Mouse (Mus musculus): ENCODE measurements around the gene Serpine1. TPM values are rescaled to one million over a fixed set of nuclear protein-coding genes. Genes with fewer than 3 reads are reported as not detected.

Gene Serpine1
- total RNA-seq, 2 experiments from 2014 or later: not detected

DNA sequence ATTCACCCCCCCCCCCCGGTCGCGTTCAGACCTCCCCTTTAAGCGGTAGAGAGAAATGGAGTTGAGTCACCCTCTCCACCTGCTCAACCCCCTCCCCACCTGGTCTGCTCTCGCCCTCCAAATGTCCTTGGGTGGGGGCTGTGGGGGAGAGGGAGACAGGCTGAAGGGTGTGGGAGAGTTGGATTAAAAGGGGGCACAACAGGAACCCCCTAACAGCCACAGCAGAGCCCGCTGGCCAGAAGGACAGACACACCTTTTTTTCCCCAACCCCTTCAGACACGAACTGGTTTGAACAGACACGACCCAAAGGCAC lies 42.8 kb downstream of the Serpine1 start:
- ATAC-seq (replicated peaks; ENCODE audit: low FRiP score, poor library complexity, severe bottlenecking): no peak

DNA sequence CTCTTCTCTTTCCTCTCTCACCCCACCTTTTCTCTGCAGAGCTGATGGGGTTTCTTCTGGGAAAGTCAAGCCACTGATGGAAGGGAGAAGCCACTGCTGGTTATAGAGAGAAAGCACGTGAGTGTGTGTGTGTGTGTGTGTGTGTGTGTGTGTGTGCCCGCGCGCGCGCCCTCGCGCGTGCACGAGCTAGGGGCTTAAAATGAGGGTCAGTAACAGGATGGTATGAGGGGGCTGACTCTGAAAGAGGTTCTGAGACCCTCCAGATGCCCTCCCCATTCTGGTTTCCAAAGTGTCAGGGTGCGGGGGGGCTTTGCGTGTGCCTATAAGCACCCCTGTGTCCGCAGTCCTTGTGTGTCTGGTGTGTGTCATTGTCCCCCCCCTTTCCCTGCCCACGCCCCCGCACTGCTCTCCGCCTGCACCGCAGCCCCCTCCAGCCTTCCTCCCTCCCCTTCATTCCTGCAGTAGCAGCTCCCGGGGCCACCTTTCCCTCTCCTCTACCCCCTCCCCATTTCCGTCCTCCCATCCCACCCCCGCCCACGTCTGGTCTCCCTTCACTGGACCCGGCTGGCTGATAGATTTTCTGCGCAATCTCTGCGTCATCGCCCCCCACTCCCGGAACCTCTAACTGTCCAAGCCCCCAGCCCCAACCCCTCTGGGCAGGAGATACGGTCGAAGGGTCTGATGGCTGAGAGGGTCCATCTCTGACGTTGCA lies 43.4 kb downstream of the Serpine1 start:
- no peak for ATAC-seq (replicated peaks; ENCODE audit: low FRiP score, poor library complexity, severe bottlenecking)

DNA sequence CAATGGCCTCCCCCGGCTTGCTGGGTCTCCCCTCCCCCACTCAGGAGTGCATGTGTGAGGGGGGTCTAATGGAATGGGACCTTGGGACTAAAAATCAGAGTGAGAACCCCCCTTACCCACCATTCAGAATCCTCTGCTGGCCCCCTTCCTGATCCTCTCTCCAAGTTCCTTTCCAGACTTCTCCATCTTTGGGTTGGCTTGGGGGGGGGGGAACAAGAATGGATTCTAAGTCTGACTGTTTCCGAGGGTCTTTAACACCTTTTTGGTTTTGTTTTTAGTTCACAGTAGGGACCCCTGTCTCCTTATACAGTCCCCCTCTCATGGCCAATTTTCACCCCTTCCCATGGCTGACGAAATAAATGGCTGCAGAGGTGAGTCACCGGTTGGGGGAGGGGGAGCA lies 46.0 kb downstream of the Serpine1 start, which contains the start of gene Vgf:
Vgf (plus strand) TSS at position 301 of the 400 bp plus-strand sequence.
- no peak for ATAC-seq (replicated peaks; ENCODE audit: low FRiP score, poor library complexity, severe bottlenecking)

DNA sequence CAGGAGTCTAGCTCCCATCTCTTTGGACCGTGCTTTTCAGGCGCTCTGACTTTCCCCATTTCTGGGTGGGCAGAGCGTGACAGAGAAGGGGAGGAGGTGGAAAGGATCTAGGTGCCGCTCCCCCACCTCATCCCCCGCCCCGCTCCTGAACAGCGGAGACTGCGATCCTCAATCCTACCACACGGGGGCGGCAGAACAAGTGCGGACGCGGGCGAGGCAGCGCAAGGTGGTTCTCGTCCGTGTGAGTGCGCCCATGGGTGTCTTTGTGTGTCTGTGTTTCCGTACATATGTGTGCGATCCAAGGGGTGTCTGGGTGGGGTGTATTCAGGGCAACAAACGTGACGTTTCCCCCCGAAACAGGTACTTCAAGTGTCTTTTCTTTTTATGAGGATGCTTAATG lies 46.9 kb downstream of the Serpine1 start:
- peak; percentile 86 for ATAC-seq (replicated peaks; ENCODE audit: low FRiP score, poor library complexity, severe bottlenecking)

DNA sequence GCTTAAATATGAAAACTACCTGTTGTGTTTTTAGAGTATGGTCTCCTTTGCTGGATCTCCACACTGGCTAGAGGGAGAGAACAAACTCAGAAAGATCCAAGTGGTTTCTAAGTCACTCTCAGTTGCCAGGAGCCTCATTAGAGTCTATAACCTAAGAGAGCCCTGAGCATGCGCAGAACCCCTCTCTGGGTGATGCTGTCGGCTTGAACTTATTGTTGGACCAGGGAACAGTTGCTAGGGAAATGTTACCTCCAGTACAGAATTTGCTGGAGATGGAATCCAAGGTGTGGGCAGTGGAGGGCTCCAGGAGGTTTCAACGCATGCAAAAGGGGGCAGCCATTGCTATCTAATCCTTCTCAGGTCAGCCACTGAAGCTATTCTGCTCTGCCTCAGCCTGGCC lies 47.8 kb downstream of the Serpine1 start:
- no peak for ATAC-seq (replicated peaks; ENCODE audit: low FRiP score, poor library complexity, severe bottlenecking)

DNA sequence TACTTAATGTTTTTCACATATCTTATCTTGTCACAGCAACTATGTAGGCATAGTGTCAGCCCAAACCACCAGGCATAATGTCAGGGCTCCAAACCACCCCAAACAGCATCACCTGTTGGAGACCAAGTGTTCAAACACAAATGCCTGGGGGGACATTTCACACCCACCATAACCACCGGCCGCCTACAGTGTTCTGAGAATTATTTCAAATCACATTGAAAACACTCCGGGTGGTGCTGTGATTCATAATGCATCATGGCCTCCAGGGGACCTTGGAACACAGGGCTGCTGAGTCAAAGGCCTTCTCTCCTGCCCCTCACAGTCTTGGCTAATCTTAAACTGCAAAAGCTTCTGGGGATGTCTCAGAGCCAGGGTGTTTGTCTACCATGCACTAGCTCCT lies 56.2 kb downstream of the Serpine1 start:
- ATAC-seq (replicated peaks; ENCODE audit: low FRiP score, poor library complexity, severe bottlenecking): no peak

DNA sequence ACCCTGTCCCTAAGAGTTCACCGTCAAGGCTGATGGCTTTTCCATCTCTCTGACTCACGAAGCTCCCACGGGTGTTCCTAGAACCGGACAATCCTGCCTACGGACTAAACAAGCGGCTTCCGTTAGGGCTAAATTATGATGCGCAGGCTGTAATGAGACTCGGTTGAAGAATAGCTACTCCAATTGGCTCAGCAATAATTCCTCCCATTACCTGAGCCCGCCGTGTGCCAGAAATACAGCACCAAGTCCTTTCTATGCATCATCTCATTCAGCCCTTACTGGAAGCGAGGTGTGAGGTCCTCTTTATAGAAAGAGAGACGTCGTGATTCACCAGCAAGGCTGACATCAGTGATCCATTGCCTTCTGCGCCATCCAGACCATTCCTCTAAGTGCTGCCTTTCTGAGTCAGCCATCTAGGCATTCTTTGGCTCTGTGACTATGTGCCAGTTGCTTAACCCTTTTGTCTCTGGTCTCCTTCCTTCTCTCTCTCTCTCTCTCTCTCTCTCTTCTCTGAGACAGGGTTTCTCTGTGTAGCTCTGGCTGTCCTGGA lies 59.6 kb downstream of the Serpine1 start:
- no peak for ATAC-seq (replicated peaks; ENCODE audit: low FRiP score, poor library complexity, severe bottlenecking)

Other genes starting within 250 kb of the Serpine1 start
- not detected in 2 replicates for gene Col26a1, start 189.1 kb downstream of the Serpine1 start, total RNA-seq (2015; ENCODE audit: low replicate concordance)
- gene Col26a1, start 189.1 kb downstream of the Serpine1 start, total RNA-seq (2017; ENCODE audit: low replicate concordance): not detected in 2 replicates
- 1.7 and 4.8 TPM in 2 replicates for gene Ift22, start 164.1 kb downstream of the Serpine1 start, total RNA-seq (2015; ENCODE audit: low replicate concordance)
- gene Ift22, start 164.1 kb downstream of the Serpine1 start, total RNA-seq (2017; ENCODE audit: low replicate concordance): 0.28 and 1.3 TPM in 2 replicates
- 160 and 175 TPM in 2 replicates for gene Fis1, start 119.0 kb downstream of the Serpine1 start, total RNA-seq (2015; ENCODE audit: low replicate concordance)
- 65.3 and 70.5 TPM in 2 replicates for gene Fis1, start 119.0 kb downstream of the Serpine1 start, total RNA-seq (2017; ENCODE audit: low replicate concordance)
- gene Cldn15, start 105.7 kb downstream of the Serpine1 start, total RNA-seq (2015; ENCODE audit: low replicate concordance): 5.8 and 14.0 TPM in 2 replicates
- gene Cldn15, start 105.7 kb downstream of the Serpine1 start, total RNA-seq (2017; ENCODE audit: low replicate concordance): 11.0 and 19.1 TPM in 2 replicates
- gene Plod3, start 85.2 kb downstream of the Serpine1 start, total RNA-seq (2015; ENCODE audit: low replicate concordance): 19.2 and 23.0 TPM in 2 replicates
- gene Plod3, start 85.2 kb downstream of the Serpine1 start, total RNA-seq (2017; ENCODE audit: low replicate concordance): 20.6 and 36.1 TPM in 2 replicates
- gene Znhit1, start 84.2 kb downstream of the Serpine1 start, total RNA-seq (2015; ENCODE audit: low replicate concordance): 24.4 and 32.2 TPM in 2 replicates
- gene Znhit1, start 84.2 kb downstream of the Serpine1 start, total RNA-seq (2017; ENCODE audit: low replicate concordance): 15.8 and 17.7 TPM in 2 replicates
- gene Vgf, start 45.9 kb downstream of the Serpine1 start, total RNA-seq (2015; ENCODE audit: low replicate concordance): not detected in 2 replicates
- gene Vgf, start 45.9 kb downstream of the Serpine1 start, total RNA-seq (2017; ENCODE audit: low replicate concordance): not detected in 2 replicates
- gene Ap1s1, start 26.1 kb downstream of the Serpine1 start, total RNA-seq (2015; ENCODE audit: low replicate concordance): 2.3 and 3.5 TPM in 2 replicates
- 5.2 and 10.3 TPM in 2 replicates for gene Ap1s1, start 26.1 kb downstream of the Serpine1 start, total RNA-seq (2017; ENCODE audit: low replicate concordance)
- 128 and 178 TPM in 2 replicates for gene Trim56, start 43.9 kb upstream of the Serpine1 start, total RNA-seq (2015; ENCODE audit: low replicate concordance)
- gene Trim56, start 43.9 kb upstream of the Serpine1 start, total RNA-seq (2017; ENCODE audit: low replicate concordance): 253 and 303 TPM in 2 replicates
- not detected in 2 replicates for gene Muc3, start 77.1 kb upstream of the Serpine1 start, total RNA-seq (2015; ENCODE audit: low replicate concordance)
- not detected in 2 replicates for gene Muc3, start 77.1 kb upstream of the Serpine1 start, total RNA-seq (2017; ENCODE audit: low replicate concordance)
- gene Muc3a, start 140.1 kb upstream of the Serpine1 start, total RNA-seq (2015; ENCODE audit: low replicate concordance): 1.9 TPM in 1 of 2 replicates, not detected in the other
- not detected in 2 replicates for gene Muc3a, start 140.1 kb upstream of the Serpine1 start, total RNA-seq (2017; ENCODE audit: low replicate concordance)
- gene Ache, start 215.3 kb upstream of the Serpine1 start, total RNA-seq (2015; ENCODE audit: low replicate concordance): 63.5 and 69.6 TPM in 2 replicates
- gene Ache, start 215.3 kb upstream of the Serpine1 start, total RNA-seq (2017; ENCODE audit: low replicate concordance): 55.2 and 63.8 TPM in 2 replicates
- 19.0 and 21.7 TPM in 2 replicates for gene Ufsp1, start 222.4 kb upstream of the Serpine1 start, total RNA-seq (2015; ENCODE audit: low replicate concordance)
- 16.6 and 27.9 TPM in 2 replicates for gene Ufsp1, start 222.4 kb upstream of the Serpine1 start, total RNA-seq (2017; ENCODE audit: low replicate concordance)
- gene Srrt, start 235.4 kb upstream of the Serpine1 start, total RNA-seq (2015; ENCODE audit: low replicate concordance): 85.7 and 166 TPM in 2 replicates
- 227 and 383 TPM in 2 replicates for gene Srrt, start 235.4 kb upstream of the Serpine1 start, total RNA-seq (2017; ENCODE audit: low replicate concordance)
- gene Trip6, start 242.1 kb upstream of the Serpine1 start, total RNA-seq (2015; ENCODE audit: low replicate concordance): 0.96 and 2.1 TPM in 2 replicates
- 2.6 TPM in 1 of 2 replicates, not detected in the other for gene Trip6, start 242.1 kb upstream of the Serpine1 start, total RNA-seq (2017; ENCODE audit: low replicate concordance)